Mouse (Mus musculus): ENCODE data around the gene Tpte. TPM values are rescaled to one million over a fixed set of nuclear protein-coding genes. Genes with fewer than 3 reads are reported as not detected.

Tpte gene
- polyA plus RNA-seq, 1 experiment from 2014 or later: not detected

DNA sequence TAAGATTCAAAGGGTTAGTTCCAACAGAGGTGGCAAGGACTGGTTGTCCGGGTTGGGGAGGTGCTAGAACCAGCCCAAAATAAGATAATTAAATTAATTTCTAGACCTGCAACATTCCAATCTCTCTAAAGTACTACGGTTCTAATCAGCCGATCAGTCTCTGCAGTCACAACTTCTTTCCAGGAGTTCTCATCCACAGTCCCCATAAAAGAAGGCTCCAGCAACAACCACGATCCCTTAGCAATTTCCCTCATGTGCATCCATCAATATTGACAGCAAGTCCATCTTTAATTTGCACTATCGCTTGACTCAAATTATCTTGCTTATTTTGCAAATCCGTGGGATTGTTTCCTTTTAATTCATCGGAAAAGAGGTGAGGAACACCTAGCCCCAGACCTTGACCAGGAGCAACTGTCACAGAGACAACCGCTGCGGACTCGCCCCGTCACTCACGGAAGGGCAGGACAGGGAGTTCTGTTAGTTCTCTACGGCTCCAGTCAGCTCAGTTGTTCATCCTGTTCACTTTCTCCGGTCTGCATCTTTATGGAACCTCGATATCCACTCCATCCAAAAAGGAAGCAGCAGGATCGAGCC lies 127.5 kb downstream of the Tpte start:
- Histone ChIP-seq H3K9ac (replicated peaks) (peak overlapping the region; percentile 92), H3K4me2 (ENCODE audit: low read depth, low read length) (peak overlapping the region; percentile 83), H3K27ac (ENCODE audit: low read depth) (peak overlapping the region; percentile 13; the same call in 1 of the 2 replicates), H3K9me3 (ENCODE audit: low read length) (no peaks in the 10 kb centered on the region), H3K4me1 (ENCODE audit: insufficient read depth) (peaks cover 12% of the 10 kb centered on the region), H3K36me3 (replicated peaks; ENCODE audit: insufficient read depth, low read length) (peaks cover 3% of the 10 kb centered on the region), H3K27me3 (ENCODE audit: insufficient read depth, low read length) (no peaks in the 10 kb centered on the region), H3K4me3 (ENCODE audit: low read depth, low read length) (peak overlapping the region; percentile 95)
- WGBS (ENCODE audit: insufficient replicate concordance): 12% methylated on average over 16 of the region's 16 CpGs
- ATAC-seq (peak; percentile 40), DNase-seq (no peak)
- TF ChIP-seq CTCF (IDR thresholded peaks at IDR 0.05; ENCODE audit: low read depth) (no peak), EP300 (IDR thresholded peaks at IDR 0.05; ENCODE audit: low read depth) (no peak)

DNA sequence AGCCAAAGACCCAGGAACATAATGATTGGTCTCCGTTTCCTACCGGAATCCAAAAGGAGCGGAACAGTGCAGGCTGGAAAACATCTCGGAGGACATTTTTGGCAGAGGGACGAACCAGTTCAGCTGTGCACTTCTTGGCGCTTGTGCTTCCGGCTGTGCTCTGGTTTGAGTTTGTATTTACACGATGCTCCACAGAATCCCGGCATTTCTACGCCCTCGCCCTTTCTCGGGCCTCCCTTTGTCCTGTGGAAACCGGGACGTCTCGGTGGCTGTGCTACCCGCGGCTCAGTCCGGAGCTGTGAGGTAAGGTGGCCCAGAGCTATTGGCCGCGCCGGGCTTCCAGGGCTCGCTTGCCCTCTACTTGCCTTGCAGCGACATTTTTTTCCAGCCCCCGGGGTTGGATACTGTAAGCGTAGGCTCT lies 128.1 kb downstream of the Tpte start, which contains the start of gene Mrps31:
TSS of gene Mrps31 (plus strand) at position 80 of the 421 bp plus-strand sequence.
- Histone ChIP-seq H3K4me2 (ENCODE audit: low read depth, low read length) (peak within 1 kb of the TSS; percentile 83), H3K36me3 (replicated peaks; ENCODE audit: insufficient read depth, low read length) (peaks cover 7% of the 10 kb centered on the region), H3K4me1 (ENCODE audit: insufficient read depth) (peaks cover 12% of the 10 kb centered on the region), H3K27me3 (ENCODE audit: insufficient read depth, low read length) (no peaks in the 10 kb centered on the region), H3K9ac (replicated peaks) (peak within 1 kb of the TSS; percentile 92), H3K9me3 (ENCODE audit: low read length) (no peaks in the 10 kb centered on the region), H3K27ac (ENCODE audit: low read depth) (peak within 1 kb of the TSS; percentile 95), H3K4me3 (ENCODE audit: low read depth, low read length) (peak within 1 kb of the TSS; percentile 95)
- TF ChIP-seq EP300 (IDR thresholded peaks at IDR 0.05; ENCODE audit: low read depth) (peak; percentile 56; the same call in 1 of the 2 replicates), CTCF (IDR thresholded peaks at IDR 0.05; ENCODE audit: low read depth) (no peak)
- DNase-seq (peak; percentile 83), ATAC-seq (peak; percentile 93)
- WGBS (ENCODE audit: insufficient replicate concordance): under 1% methylated on average over 25 of the region's 25 CpGs

DNA sequence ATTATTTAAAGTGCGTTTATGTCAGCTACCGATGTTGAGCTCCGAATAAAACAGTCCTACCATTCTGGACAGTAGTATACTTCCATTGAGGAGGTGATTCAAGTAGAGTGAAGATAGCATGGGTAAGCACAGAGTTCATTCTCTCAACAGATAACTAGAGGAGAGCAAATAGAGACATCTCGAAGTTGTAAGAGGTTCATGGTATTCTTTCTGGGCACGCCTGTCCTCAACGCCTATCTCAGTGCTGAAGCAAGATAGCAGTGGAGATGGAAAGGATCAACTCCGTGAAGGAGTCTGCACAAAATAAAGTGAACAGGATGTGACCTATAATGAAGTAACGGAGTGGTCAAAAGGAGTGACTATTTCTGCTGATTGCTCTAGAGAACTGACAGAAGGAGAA lies 128.7 kb downstream of the Tpte start:
- H3K27ac ChIP-seq (ENCODE audit: low read depth): peak overlapping the region; percentile 95
- no peaks in the 10 kb centered on the region for H3K27me3 ChIP-seq (ENCODE audit: insufficient read depth, low read length)
- H3K36me3 ChIP-seq (replicated peaks; ENCODE audit: insufficient read depth, low read length): peaks cover 9% of the 10 kb centered on the region
- peaks cover 12% of the 10 kb centered on the region for H3K4me1 ChIP-seq (ENCODE audit: insufficient read depth)
- peak overlapping the region; percentile 92 for H3K9ac ChIP-seq (replicated peaks)
- H3K4me3 ChIP-seq (ENCODE audit: low read depth, low read length): peak overlapping the region; percentile 95
- ATAC-seq (no peak), DNase-seq (no peak)
- TF ChIP-seq EP300 (IDR thresholded peaks at IDR 0.05; ENCODE audit: low read depth) (no peak), CTCF (IDR thresholded peaks at IDR 0.05; ENCODE audit: low read depth) (no peak)
- 10% methylated on average over 8 of the region's 8 CpGs for WGBS (ENCODE audit: insufficient replicate concordance)
- H3K9me3 ChIP-seq (ENCODE audit: low read length): no peaks in the 10 kb centered on the region
- peak overlapping the region; percentile 83 for H3K4me2 ChIP-seq (ENCODE audit: low read depth, low read length)

Other genes starting within 250 kb of the Tpte start
- 4.7 and 5.7 TPM in 2 replicates for gene Atp7b, start 223.1 kb upstream of the Tpte start, polyA plus RNA-seq (2015; fragmentation: Nextera tagmentation; extraction: Ambion mirVana)
- gene Alg11, start 222.7 kb upstream of the Tpte start, polyA plus RNA-seq (2015; fragmentation: Nextera tagmentation; extraction: Ambion mirVana): 7.8 and 8.7 TPM in 2 replicates
- 0.12 and 0.26 TPM in 2 replicates for gene Nek5, start 158.4 kb upstream of the Tpte start, polyA plus RNA-seq (2015; fragmentation: Nextera tagmentation; extraction: Ambion mirVana)
- 0.96 and 1.2 TPM in 2 replicates for gene Nek3, start 117.0 kb upstream of the Tpte start, polyA plus RNA-seq (2015; fragmentation: Nextera tagmentation; extraction: Ambion mirVana)
- 9.4 and 10.0 TPM in 2 replicates for gene Ckap2, start 97.6 kb upstream of the Tpte start, polyA plus RNA-seq (2015; fragmentation: Nextera tagmentation; extraction: Ambion mirVana)
- gene Vps36, start 90.6 kb upstream of the Tpte start, polyA plus RNA-seq (2015; fragmentation: Nextera tagmentation; extraction: Ambion mirVana): 10.4 and 10.6 TPM in 2 replicates
- 1.7 and 1.9 TPM in 2 replicates for gene Thsd1, start 56.1 kb upstream of the Tpte start, polyA plus RNA-seq (2015; fragmentation: Nextera tagmentation; extraction: Ambion mirVana)
- 54.4 and 57.8 TPM in 2 replicates for gene Slc25a15, start 115.2 kb downstream of the Tpte start, polyA plus RNA-seq (2015; fragmentation: Nextera tagmentation; extraction: Ambion mirVana)
- gene Mrps31, start 127.9 kb downstream of the Tpte start, polyA plus RNA-seq (2015; fragmentation: Nextera tagmentation; extraction: Ambion mirVana): 32.6 and 33.7 TPM in 2 replicates